Mouse (Mus musculus): ENCODE data around the gene Camsap2.

The Camsap2 gene

GRCm38 (mm10) chr1:136344281-136344680 is 1.6 kb downstream of the Camsap2 start:
- DNase-seq (ENCODE audit: low read depth, low spot score), result no peak

GRCm38 (mm10) chr1:136343727-136344126 is 2.2 kb downstream of the Camsap2 start:
- DNase-seq (ENCODE audit: low read depth, low spot score), result no peak

GRCm38 (mm10) chr1:136340541-136340940 is 5.4 kb downstream of the Camsap2 start:
- DNase-seq (ENCODE audit: low read depth, low spot score), result no peak

GRCm38 (mm10) chr1:136334743-136335142 is 11.2 kb downstream of the Camsap2 start:
- no peak for DNase-seq (ENCODE audit: low read depth, low spot score)

- no peak for DNase-seq (ENCODE audit: low read depth, low spot score)
Observed at GRCm38 (mm10) chr1:136333512-136333911, 12.4 kb downstream of the Camsap2 start.

GRCm38 (mm10) chr1:136333071-136333470 is 12.8 kb downstream of the Camsap2 start:
- DNase-seq (ENCODE audit: low read depth, low spot score), result no peak

GRCm38 (mm10) chr1:136331836-136332235 is 14.1 kb downstream of the Camsap2 start:
- no peak for DNase-seq (ENCODE audit: low read depth, low spot score)

GRCm38 (mm10) chr1:136329426-136329825 is 16.5 kb downstream of the Camsap2 start:
- DNase-seq (ENCODE audit: low read depth, low spot score), result no peak

GRCm38 (mm10) chr1:136328640-136329039 is 17.3 kb downstream of the Camsap2 start:
- no peak for DNase-seq (ENCODE audit: low read depth, low spot score)

- DNase-seq (ENCODE audit: low read depth, low spot score), result no peak
Observed at GRCm38 (mm10) chr1:136327638-136328037, 18.3 kb downstream of the Camsap2 start.

GRCm38 (mm10) chr1:136325933-136326332 is 20.0 kb downstream of the Camsap2 start:
- DNase-seq (ENCODE audit: low read depth, low spot score), result no peak

GRCm38 (mm10) chr1:136322331-136322730 is 23.6 kb downstream of the Camsap2 start:
- no peak for DNase-seq (ENCODE audit: low read depth, low spot score)

GRCm38 (mm10) chr1:136316317-136316716 is 29.6 kb downstream of the Camsap2 start:
- no peak for DNase-seq (ENCODE audit: low read depth, low spot score)

GRCm38 (mm10) chr1:136309193-136309592 is 36.7 kb downstream of the Camsap2 start:
- DNase-seq (ENCODE audit: low read depth, low spot score), result no peak

- DNase-seq (ENCODE audit: low read depth, low spot score), result no peak
Observed at GRCm38 (mm10) chr1:136306424-136306823, 39.5 kb downstream of the Camsap2 start.

- no peak for DNase-seq (ENCODE audit: low read depth, low spot score)
Observed at GRCm38 (mm10) chr1:136293961-136294360, 51.9 kb downstream of the Camsap2 start.

- no peak for DNase-seq (ENCODE audit: low read depth, low spot score)
Observed at GRCm38 (mm10) chr1:136289803-136290202, 56.1 kb downstream of the Camsap2 start.

- no peak for DNase-seq (ENCODE audit: low read depth, low spot score)
Observed at GRCm38 (mm10) chr1:136277366-136277765, 68.5 kb downstream of the Camsap2 start.

GRCm38 (mm10) chr1:136268224-136268623 is 77.7 kb downstream of the Camsap2 start:
- DNase-seq (ENCODE audit: low read depth, low spot score), result no peak

- DNase-seq (ENCODE audit: low read depth, low spot score), result no peak
Observed at GRCm38 (mm10) chr1:136266127-136266526, 79.8 kb downstream of the Camsap2 start.

GRCm38 (mm10) chr1:136263355-136263754 is 82.5 kb downstream of the Camsap2 start:
- no peak for DNase-seq (ENCODE audit: low read depth, low spot score)

- no peak for DNase-seq (ENCODE audit: low read depth, low spot score)
Observed at GRCm38 (mm10) chr1:136260635-136261238, 85.2 kb downstream of the Camsap2 start, which contains the start of gene Gpr25. Gpr25 (minus strand) TSS chr1:136260873.

GRCm38 (mm10) chr1:136259893-136260634 is 85.8 kb downstream of the Camsap2 start:
- no peak for DNase-seq (ENCODE audit: low read depth, low spot score)
